Mouse (Mus musculus) ES-E14 (cell line): ENCODE results near the gene Tmem150b. TPM values are rescaled to one million over a fixed set of nuclear protein-coding genes. Genes with fewer than 3 reads are reported as not detected.

ENCODE experiments used
- DNase-seq: peaks from one replicate; pipeline ENCODE4 v3.0.0-alpha.2; 2013; ENCODE audit warnings: low read depth, low spot score
- H3K27ac ChIP-seq: 2 replicates; pipeline ENCODE4 v1.5.1; 2012; ENCODE audit warnings: low read depth, mild to moderate bottlenecking, low read length, moderate library complexity, mixed read lengths; ENCODE audit not compliant: poor library complexity, insufficient read depth, severe bottlenecking
- H3K36me3 ChIP-seq: 2 replicates; pipeline ENCODE4 v1.6.1; 2012; ENCODE audit warnings: mild to moderate bottlenecking, low read length, moderate library complexity, mixed read lengths; ENCODE audit not compliant: control insufficient read depth, poor library complexity, insufficient read depth, severe bottlenecking
- H3K4me1 ChIP-seq, 2 experiments: fragments of 150-350 bp in 1 of 2; sonication (generic) in 1 of 2; 2 replicates each; pipeline ENCODE4 v1.6.1; 2012; ENCODE audit warnings: low read length in 2 of 2, mild to moderate bottlenecking in 1 of 2, mixed read lengths in 1 of 2; ENCODE audit not compliant: control insufficient read depth in 2 of 2, insufficient read depth in 2 of 2, poor library complexity in 1 of 2
- H3K4me3 ChIP-seq, 2 experiments: fragments of 150-350 bp in 1 of 2; sonication (generic) in 1 of 2; 2 replicates each; pipeline ENCODE4 v1.5.1; 2012; ENCODE audit warnings: low read length in 2 of 2, low read depth in 1 of 2, mild to moderate bottlenecking in 1 of 2, mixed read lengths in 1 of 2; ENCODE audit not compliant: insufficient read depth in 1 of 2, poor library complexity in 1 of 2, severe bottlenecking in 1 of 2
- H3K9ac ChIP-seq: 2 replicates; pipeline ENCODE4 v1.6.1; 2012; ENCODE audit warnings: low read depth, mild to moderate bottlenecking, low read length, mixed read lengths; ENCODE audit not compliant: poor library complexity, insufficient read depth, severe bottlenecking
- H3K9me3 ChIP-seq: fragments of 150-350 bp; sonication (generic); 2 replicates; pipeline ENCODE4 v1.6.1; 2012; ENCODE audit warnings: low read depth, mild to moderate bottlenecking, low read length; ENCODE audit not compliant: control insufficient read depth, insufficient read depth
- CHD2 ChIP-seq: IDR thresholded peaks from 2 replicates; pipeline ENCODE4 v1.6.1; 2014; ENCODE audit warnings: mild to moderate bottlenecking, low read depth, low read length, inconsistent platforms
- HCFC1 ChIP-seq: IDR thresholded peaks from 2 replicates; pipeline ENCODE4 v1.6.1; 2012; ENCODE audit warnings: low read length, inconsistent platforms, borderline replicate concordance; ENCODE audit not compliant: insufficient read depth
- MAFK ChIP-seq: IDR thresholded peaks from 2 replicates; pipeline ENCODE4 v1.6.1; 2014; ENCODE audit warnings: mild to moderate bottlenecking, low read depth, low read length, inconsistent platforms; ENCODE audit not compliant: insufficient read depth
- ZC3H11A ChIP-seq: IDR thresholded peaks from 2 replicates; pipeline ENCODE4 v1.6.1; 2012; ENCODE audit warnings: low read depth, mild to moderate bottlenecking, inconsistent platforms, low read length, borderline replicate concordance
- ZNF384 ChIP-seq: IDR thresholded peaks from 2 replicates; pipeline ENCODE4 v1.6.1; 2012; ENCODE audit warnings: low read depth, low read length, inconsistent platforms
- in situ Hi-C, 2 experiments: fragments of 600-800 bp; cut with MboI; formaldehyde crosslinking; loops; one replicate each; pipeline ENCODE4 v1.15.1; 2025; ENCODE audit warnings: low sequenced_read_pairs in 2 of 2, inconsistent platforms in 1 of 2; ENCODE audit not compliant: unreplicated experiment in 2 of 2
- total RNA-seq: library from RNA; depleted of rRNA; stranded (reverse); fragments of 300-350 nt; gene quantifications from 2 replicates; pipeline ENCODE4 v1.2.3, GENCODE M21; 2012; rRNA removed

The Tmem150b gene
- total RNA-seq = 0.53 and 0.94 TPM in 2 replicates

- Histone ChIP-seq H3K9me3 (no peaks in the 10 kb centered on the region), H3K36me3 (no peaks in the 10 kb centered on the region), H3K4me3 (no peak within 1 kb of the TSS), H3K27ac (no peak within 1 kb of the TSS), H3K9ac (no peak within 1 kb of the TSS), H3K4me1 (no peaks in the 10 kb centered on the region)
- no peak for TF ChIP-seq ZNF384
- TF ChIP-seq HCFC1 = no peak
- TF ChIP-seq MAFK = no peak
- no peak for TF ChIP-seq CHD2
- no peak for TF ChIP-seq ZC3H11A
- in situ Hi-C loops = no loop called here
- DNase-seq = no peak
Measured at GRCm38 (mm10) chr7:4725169-4725568, at the start of gene Tmem150b. Gene Tmem150b (minus strand): TSS chr7:4725249.

GRCm38 (mm10) chr7:4771202-4771601 is 46.2 kb upstream of the Tmem150b start, which contains the start of gene Fam71e2:
Gene Fam71e2 (minus strand): TSS chr7:4771302.
- DNase-seq = no peak
- Histone ChIP-seq H3K4me1 (no peaks in the 10 kb centered on the region), H3K36me3 (no peaks in the 10 kb centered on the region), H3K27ac (no peak within 1 kb of the TSS), H3K9ac (no peak within 1 kb of the TSS), H3K4me3 (peak within 1 kb of the TSS in 1 of 2 experiments; percentile 46; a peak in 1 of 4 replicates), H3K9me3 (no peaks in the 10 kb centered on the region)
- TF ChIP-seq ZNF384 (no peak), ZC3H11A (no peak), HCFC1 (no peak)
- in situ Hi-C loops = no loop called here

DNA sequence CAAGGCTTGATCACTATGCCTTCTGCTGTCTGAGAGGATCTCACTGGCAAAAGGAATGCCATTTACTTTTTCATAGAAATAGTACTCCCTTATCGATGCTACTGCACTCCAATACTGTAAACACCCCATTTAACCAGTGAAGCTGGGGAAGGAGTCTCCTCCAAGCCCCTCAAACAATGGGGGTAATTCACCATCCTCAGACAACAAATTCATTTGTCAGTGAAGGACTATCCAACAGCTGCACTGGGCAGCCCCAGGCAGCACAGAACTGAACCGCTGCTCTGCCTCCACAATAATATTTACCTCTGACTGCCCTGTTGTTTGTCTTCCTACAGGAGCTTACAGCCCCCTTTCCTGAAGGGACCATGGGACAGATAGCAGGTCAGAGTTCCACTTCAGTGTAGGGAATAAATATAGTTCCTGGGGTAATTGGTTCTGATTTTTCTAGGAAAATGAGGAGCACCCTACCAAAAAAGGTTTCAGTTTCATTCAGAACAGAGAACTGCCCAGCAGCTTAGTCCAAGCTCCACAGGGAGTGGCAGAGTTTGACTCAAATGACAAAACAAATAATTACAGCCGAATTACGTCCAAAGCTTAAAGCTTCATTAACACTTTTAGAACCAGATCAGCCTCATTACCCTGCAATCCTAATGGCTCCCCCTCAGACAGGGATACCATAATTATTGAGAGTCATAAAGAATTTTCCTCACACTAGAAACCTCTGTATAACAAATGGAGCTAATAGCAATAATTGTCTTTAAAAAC is 40.1 kb upstream of the Tmem150b start:
- Histone ChIP-seq H3K9ac (no peak overlapping the region), H3K36me3 (no peaks in the 10 kb centered on the region), H3K9me3 (no peaks in the 10 kb centered on the region), H3K4me1 (peaks cover 0 to 2% of the 10 kb centered on the region in 2 experiments; a peak in 1 of 4 replicates), H3K27ac (no peak overlapping the region), H3K4me3 (no peak overlapping the region)
- in situ Hi-C loops = no loop called here
- DNase-seq = no peak
- TF ChIP-seq ZNF384 (no peak), HCFC1 (no peak), MAFK (no peak), CHD2 (no peak), ZC3H11A (no peak)

DNA sequence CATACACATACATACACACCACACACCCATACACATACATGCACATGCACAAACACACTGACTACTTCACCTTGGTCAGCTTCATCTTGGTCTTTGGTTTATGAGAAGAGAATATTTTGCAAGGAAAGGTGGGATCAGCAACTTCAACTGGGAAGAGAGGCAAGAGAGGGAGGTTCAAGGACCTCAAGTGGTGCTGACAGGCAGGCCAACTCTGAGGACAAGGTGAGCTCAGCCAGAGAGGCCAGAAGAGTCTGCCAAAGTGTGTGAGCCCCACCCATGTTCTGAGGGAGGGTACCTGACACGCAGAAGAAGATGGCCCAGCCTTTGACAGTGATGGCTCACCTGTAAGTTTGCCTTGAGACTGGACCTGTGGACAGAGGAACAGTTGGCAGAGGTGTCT is 34.6 kb upstream of the Tmem150b start:
- no peak for DNase-seq
- no peaks in the 10 kb centered on the region for H3K36me3 ChIP-seq
- no peak overlapping the region for H3K9ac ChIP-seq
- no peaks in the 10 kb centered on the region for H3K9me3 ChIP-seq
- TF ChIP-seq ZNF384 = no peak
- no peak for TF ChIP-seq CHD2
- no peak for TF ChIP-seq HCFC1
- TF ChIP-seq MAFK = no peak
- TF ChIP-seq ZC3H11A = no peak
- H3K4me1 ChIP-seq = no peaks in the 10 kb centered on the region
- in situ Hi-C loops = no loop called here
- H3K27ac ChIP-seq = no peak overlapping the region; the same call in 1 of the 2 replicates
- no peak overlapping the region for H3K4me3 ChIP-seq
